Mouse (Mus musculus) spleen, adult 2 months (tissue): ENCODE measurements around the gene Bag6.

Experiments
- CTCF ChIP-seq: fragments of 200-500 bp; IDR thresholded peaks from 2 replicates; pipeline ENCODE4 v1.5.1; 2011; ENCODE audit warnings: mild to moderate bottlenecking, inconsistent platforms; ENCODE audit not compliant: insufficient read depth, insufficient read length, insufficient replicate concordance; ENCODE audit errors: extremely low read depth
- POLR2A ChIP-seq: fragments of 200-500 bp; IDR thresholded peaks from 2 replicates; pipeline ENCODE4 v1.6.1; 2011; ENCODE audit warnings: low read depth, low read length, inconsistent platforms

GRCm38 (mm10) chr17:35126206-35126611 lies 8.8 kb upstream of the Bag6 start, which contains the start of gene D17H6S53E:
- TF ChIP-seq POLR2A (peak; percentile 81), CTCF (no peak)
